Mouse (Mus musculus) bone marrow, adult 2 months (tissue): ENCODE data around the gene Dock2.

Experiments
- CTCF ChIP-seq: fragments of 200-500 bp; IDR thresholded peaks from 2 replicates; pipeline ENCODE4 v1.5.1; 2011; ENCODE audit warnings: low read length, control low read depth; ENCODE audit not compliant: control insufficient read depth, insufficient read depth
- POLR2A ChIP-seq: fragments of 200-500 bp; IDR thresholded peaks from 2 replicates; pipeline ENCODE4 v1.6.1; 2011; ENCODE audit warnings: low read depth, mild to moderate bottlenecking, control low read depth, low read length, borderline replicate concordance; ENCODE audit not compliant: control insufficient read depth

- no peak for TF ChIP-seq POLR2A
- TF ChIP-seq CTCF = no peak
Measured at GRCm38 (mm10) chr11:34397661-34398060, 386.0 kb downstream of the Dock2 start.
